Mouse (Mus musculus) forebrain, embryonic 16.5 days (tissue): ENCODE measurements at regions not wholly inside any gene's neighbourhood (a gene's known extent, or its start where the extent isn't known, plus 50 kb on each side); places are given as distances from the start of the nearest gene placed in this dataset.

Experiments
- ATAC-seq: fragments of 200-750 bp; cut with Nextera tagmentation; 2 replicates; pipeline ENCODE4 v1.8.0; 2017; ENCODE audit warnings: mild to moderate bottlenecking, moderate library complexity
- H3K27ac ChIP-seq: fragments of 300-500 bp; sonication (generic); 2 replicates; pipeline ENCODE4 v1.5.1; 2014; ENCODE audit warnings: low read length, control low read depth
- H3K27me3 ChIP-seq: fragments of 300-500 bp; sonication (generic); replicated peaks from 2 replicates; pipeline ENCODE4 v1.6.1; 2014; ENCODE audit warnings: low read length; ENCODE audit not compliant: control insufficient read depth, insufficient read depth
- H3K36me3 ChIP-seq: fragments of 300-500 bp; sonication (generic); 2 replicates; pipeline ENCODE4 v1.6.1; 2014; ENCODE audit not compliant: control insufficient read depth, insufficient read depth
- H3K4me1 ChIP-seq: fragments of 300-500 bp; sonication (generic); replicated peaks from 2 replicates; pipeline ENCODE4 v1.6.1; 2014; ENCODE audit warnings: low read length; ENCODE audit not compliant: control insufficient read depth, insufficient read depth
- H3K4me2 ChIP-seq: fragments of 300-500 bp; sonication (generic); 2 replicates; pipeline ENCODE4 v1.6.1; 2014; ENCODE audit warnings: mild to moderate bottlenecking, low read length, control low read depth
- H3K4me3 ChIP-seq: fragments of 300-500 bp; sonication (generic); replicated peaks from 2 replicates; pipeline ENCODE4 v1.5.1; 2014; ENCODE audit warnings: mild to moderate bottlenecking, low read length, control low read depth
- H3K9ac ChIP-seq: fragments of 300-500 bp; sonication (generic); replicated peaks from 2 replicates; pipeline ENCODE4 v1.6.1; 2014; ENCODE audit warnings: low read depth, low read length, control low read depth
- H3K9me3 ChIP-seq: fragments of 300-500 bp; sonication (generic); 2 replicates; pipeline ENCODE4 v1.6.1; 2016; ENCODE audit warnings: low read length; ENCODE audit not compliant: control insufficient read depth
- WGBS: fragments of 180-500 bp; shearing (Covaris S2); extraction: QIAGEN DNeasy Blood & Tissue Kit; methylation state at CpG from one replicate; pipeline ENCODE4 v1.1.7; 2014; 5-methylcytosine and 5-hydroxymethylcytosine counted together

DNA sequence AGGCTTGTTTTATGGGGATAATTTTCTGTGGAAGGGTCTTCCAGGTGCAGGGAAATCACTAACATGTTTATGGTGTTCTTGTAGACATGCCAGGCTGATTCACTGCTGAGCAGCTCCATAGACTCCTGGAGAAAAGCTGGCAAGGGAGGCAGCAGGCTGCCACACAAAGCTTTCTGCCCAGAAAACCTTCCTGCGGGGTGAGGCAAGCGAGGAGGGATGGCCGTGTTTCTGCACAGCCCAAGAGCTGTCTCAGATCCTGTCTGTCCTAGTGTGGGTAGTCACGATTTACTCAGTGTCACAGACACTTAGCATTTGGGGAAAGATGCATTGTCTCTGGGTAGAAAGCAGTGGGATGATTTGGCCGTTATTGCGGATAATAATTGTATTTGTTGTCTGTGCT is 244.2 kb upstream of the Ppp2r3a start:
- Histone ChIP-seq H3K27me3 (no peaks in the 10 kb centered on the region), H3K9ac (0 out of 2 replicates have a peak overlapping the region, but pooled peaks have one; percentile 14), H3K4me3 (no peak overlapping the region), H3K27ac (no peak overlapping the region), H3K4me2 (0 out of 2 replicates have a peak overlapping the region, but pooled peaks have one; percentile 2), H3K9me3 (no peaks in the 10 kb centered on the region), H3K36me3 (no peaks in the 10 kb centered on the region), H3K4me1 (peaks cover 13% of the 10 kb centered on the region)
- WGBS: 24% methylated on average over 6 of the region's 6 CpGs
- peak; percentile 65 for ATAC-seq

DNA sequence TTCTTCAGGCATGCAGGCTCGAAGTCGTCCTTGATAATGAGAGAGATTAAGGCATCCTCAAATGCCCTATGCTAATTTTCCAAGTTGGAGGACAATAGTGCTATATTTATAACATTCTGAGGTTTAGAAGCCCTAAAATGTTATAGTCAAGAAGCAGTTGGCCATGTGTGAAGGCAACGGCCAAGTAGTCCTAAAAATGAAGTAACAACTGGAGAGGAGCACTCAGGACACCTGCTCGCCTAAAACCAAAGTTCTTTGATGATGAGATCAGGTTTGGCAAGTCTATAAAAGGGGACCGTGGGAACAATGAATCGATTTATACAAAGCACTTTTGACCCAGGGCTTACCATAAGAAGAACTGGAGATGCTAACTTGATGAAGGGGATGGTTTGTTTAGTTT is 237.4 kb upstream of the Ppp2r3a start:
- 52% methylated on average over 6 of the region's 6 CpGs for WGBS
- no peak overlapping the region for H3K4me2 ChIP-seq
- H3K4me3 ChIP-seq: no peak overlapping the region
- no peaks in the 10 kb centered on the region for H3K36me3 ChIP-seq
- no peaks in the 10 kb centered on the region for H3K27me3 ChIP-seq
- no peaks in the 10 kb centered on the region for H3K9me3 ChIP-seq
- H3K27ac ChIP-seq: no peak overlapping the region
- ATAC-seq: no peak
- no peak overlapping the region for H3K9ac ChIP-seq
- no peaks in the 10 kb centered on the region for H3K4me1 ChIP-seq

DNA sequence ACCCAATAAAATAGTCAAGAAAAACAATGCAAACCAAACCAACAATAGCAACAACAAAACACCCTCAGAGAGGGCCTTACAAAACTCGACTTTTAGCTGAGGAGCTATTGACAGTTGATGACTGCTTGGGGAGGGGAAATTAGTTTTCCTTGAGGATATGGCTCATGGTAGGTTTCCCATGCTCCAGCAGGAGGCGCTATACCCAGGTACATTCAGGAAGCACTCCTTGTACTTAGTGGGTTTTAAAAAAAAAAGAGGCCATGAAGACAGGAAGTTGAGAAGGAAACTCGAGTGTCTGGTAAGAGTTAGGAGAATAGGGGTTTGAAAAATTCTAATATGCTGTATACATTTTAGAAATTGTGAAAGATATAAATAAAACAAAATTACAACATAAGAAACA is 224.6 kb upstream of the Ppp2r3a start:
- Histone ChIP-seq H3K27me3 (no peaks in the 10 kb centered on the region), H3K4me3 (no peak overlapping the region), H3K4me2 (no peak overlapping the region), H3K4me1 (peaks cover 17% of the 10 kb centered on the region), H3K36me3 (no peaks in the 10 kb centered on the region), H3K9me3 (no peaks in the 10 kb centered on the region), H3K9ac (no peak overlapping the region), H3K27ac (no peak overlapping the region)
- 69% methylated on average over 3 of the region's 3 CpGs for WGBS
- ATAC-seq: no peak

DNA sequence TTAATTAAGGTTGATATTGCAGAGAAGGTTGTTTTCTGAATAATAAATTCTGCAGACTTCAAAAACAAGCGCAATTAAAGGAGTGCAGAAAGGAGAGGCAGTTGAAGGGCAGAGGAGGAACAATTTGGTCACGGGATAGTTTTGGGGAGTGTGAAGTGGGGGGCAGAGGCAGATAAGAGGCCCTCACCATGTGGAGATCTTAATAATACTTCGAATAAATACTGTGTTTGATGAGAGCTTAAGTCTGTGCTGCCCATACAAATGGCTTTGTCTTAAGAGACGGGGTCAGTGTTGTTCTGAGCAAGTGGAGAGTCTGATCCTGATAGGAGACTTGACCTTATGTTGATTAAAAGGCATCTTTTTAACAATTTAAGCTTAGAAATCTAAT is 221.5 kb upstream of the Ppp2r3a start:
- Histone ChIP-seq H3K4me1 (peaks cover 17% of the 10 kb centered on the region), H3K36me3 (no peaks in the 10 kb centered on the region), H3K9me3 (no peaks in the 10 kb centered on the region), H3K4me3 (no peak overlapping the region), H3K4me2 (no peak overlapping the region), H3K27me3 (no peaks in the 10 kb centered on the region), H3K27ac (peak overlapping the region; percentile 41; the same call in 1 of the 2 replicates), H3K9ac (no peak overlapping the region)
- no peak for ATAC-seq
- WGBS: 17% methylated on average over 4 of the region's 4 CpGs

DNA sequence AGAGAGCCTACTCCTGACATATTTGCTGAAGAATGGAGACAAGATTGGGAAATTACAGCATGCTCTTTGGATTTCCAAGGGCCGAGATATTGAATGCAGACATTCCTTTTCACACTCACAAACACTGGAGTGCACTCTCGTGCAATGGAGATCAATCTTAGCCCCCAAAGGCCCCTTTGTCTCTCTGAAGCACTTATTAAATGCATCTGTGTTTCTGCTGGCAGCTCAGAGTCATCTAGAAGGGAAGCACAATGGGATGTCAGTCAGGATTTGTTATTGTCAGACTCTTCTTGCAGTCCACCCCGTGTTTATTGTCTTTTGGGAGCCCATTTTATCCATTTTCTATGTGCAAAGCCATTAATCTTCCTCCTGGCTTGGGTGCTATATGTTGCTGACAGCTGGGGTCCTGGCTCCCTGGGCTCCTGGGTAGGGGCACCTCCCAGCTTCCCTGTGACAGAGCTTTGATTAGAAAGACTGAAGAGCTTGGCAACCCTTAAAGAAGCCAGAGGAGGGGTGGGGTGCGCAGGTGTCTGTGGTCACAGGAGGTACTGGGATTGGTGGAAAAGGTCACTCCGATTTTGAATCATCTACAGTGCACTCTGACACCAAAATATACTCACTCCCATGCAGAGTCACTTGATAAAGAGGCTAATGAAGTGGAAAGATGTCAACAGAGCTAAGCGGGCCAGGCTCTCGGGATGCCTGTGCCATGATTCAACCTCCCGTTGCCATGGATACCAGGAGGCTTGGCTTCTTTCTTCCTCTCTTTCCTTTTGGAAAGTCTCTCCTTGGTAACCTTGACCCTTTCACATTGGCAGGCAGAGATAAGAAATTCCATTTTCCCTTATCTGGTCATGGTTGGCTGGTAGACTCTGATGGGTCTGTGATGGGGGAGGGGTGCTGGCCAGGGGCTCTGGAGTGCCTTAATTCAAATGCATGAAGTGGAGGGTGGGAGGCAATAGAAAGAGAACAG is 220.8 kb upstream of the Ppp2r3a start:
- Histone ChIP-seq H3K9me3 (no peaks in the 10 kb centered on the region), H3K4me1 (peaks cover 17% of the 10 kb centered on the region), H3K4me3 (no peak overlapping the region), H3K27ac (peak overlapping the region; percentile 65), H3K36me3 (no peaks in the 10 kb centered on the region), H3K9ac (no peak overlapping the region), H3K27me3 (no peaks in the 10 kb centered on the region), H3K4me2 (no peak overlapping the region)
- peak; percentile 90 for ATAC-seq
- WGBS: 7% methylated on average over 8 of the region's 8 CpGs

DNA sequence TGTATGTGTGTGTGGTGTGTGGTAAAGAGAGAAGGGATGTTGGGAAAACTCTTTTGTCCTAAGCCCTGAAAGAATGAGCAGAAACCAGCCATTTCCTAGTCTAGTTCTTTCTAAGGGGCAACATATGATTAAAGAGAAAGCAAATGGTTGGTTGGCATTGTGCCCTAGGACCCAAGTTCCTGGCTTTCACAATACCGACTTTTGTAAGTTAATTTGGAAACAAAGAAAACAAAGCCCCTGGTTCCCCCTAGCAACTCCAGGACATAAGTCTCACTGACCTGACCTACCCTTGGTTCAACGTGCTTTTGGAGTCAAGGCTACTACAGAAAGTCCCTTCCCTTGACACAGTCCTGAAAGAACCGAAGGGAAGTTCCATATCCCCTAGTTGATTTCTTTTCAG is 220.1 kb upstream of the Ppp2r3a start:
- Histone ChIP-seq H3K27me3 (no peaks in the 10 kb centered on the region), H3K4me2 (no peak overlapping the region), H3K4me1 (peaks cover 17% of the 10 kb centered on the region), H3K9ac (no peak overlapping the region), H3K36me3 (no peaks in the 10 kb centered on the region), H3K9me3 (no peaks in the 10 kb centered on the region), H3K27ac (peak overlapping the region; percentile 65), H3K4me3 (no peak overlapping the region)
- no peak for ATAC-seq
- 9% methylated on average over 3 of the region's 3 CpGs for WGBS

DNA sequence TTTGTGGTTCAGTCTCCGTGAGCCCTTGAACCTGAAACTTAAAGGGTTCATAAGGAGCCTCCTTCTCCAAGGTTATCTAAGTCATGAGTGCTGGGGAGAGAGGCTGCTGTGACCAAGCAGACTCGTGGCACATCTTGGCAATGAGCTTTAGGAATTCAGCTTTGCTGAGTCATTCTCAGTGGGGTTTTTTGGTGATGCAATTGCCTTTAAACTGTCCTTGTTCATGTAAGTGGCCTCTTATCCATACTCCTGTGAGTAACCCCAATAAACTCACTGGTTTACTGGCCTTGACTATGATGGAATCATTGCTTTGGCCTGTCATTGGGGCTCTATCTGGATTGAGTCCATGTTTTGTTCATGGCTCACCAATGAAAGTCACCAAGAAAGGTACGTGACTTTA is 218.2 kb upstream of the Ppp2r3a start:
- Histone ChIP-seq H3K4me2 (no peak overlapping the region), H3K27me3 (no peaks in the 10 kb centered on the region)

DNA sequence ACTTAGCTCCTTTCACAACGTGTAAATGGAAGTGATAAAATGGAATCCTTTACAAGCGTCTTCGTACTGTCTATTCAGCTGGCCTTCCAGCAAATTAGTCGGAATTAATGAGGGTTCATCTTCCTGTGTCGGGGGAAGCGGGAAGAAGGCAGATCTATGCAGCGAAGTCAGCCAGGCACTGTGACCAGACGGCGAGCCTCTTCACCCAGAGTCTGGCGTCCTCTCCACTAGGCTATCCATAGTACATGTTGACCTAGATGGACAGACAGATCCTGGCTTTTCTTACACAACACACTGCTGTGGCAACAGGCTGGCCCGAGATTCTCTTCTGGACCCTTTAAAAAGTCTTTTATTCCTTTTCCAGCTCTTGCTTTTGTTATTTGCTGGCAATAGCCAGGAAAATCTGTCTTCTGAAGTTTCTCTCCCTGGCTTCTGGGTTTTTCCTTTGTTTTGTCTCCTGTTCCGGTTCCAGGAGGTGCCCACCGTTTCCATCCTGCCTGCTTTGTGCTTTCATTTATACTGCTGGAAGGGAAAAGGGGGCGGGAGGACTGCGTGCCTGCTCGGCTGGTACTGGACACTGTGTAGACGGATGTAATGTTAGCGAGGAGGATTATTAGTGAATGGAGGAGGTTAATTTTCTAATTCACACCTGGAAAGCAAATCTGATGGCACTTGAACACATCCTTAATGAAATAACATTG is 213.3 kb upstream of the Ppp2r3a start:
- Histone ChIP-seq H3K4me1 (peaks cover 6% of the 10 kb centered on the region; the same call in 1 of the 2 replicates), H3K27ac (no peak overlapping the region), H3K9me3 (no peaks in the 10 kb centered on the region), H3K4me3 (no peak overlapping the region), H3K27me3 (no peaks in the 10 kb centered on the region), H3K4me2 (peak overlapping the region; percentile 30; the same call in 1 of the 2 replicates), H3K9ac (no peak overlapping the region), H3K36me3 (no peaks in the 10 kb centered on the region)
- WGBS: 23% methylated on average over 18 of the region's 18 CpGs
- no peak for ATAC-seq

More for the DNA sequence above, 218.2 kb upstream of the Ppp2r3a start:
- H3K4me3 ChIP-seq: no peak overlapping the region
- no peak overlapping the region for H3K27ac ChIP-seq
- no peak for ATAC-seq
- no peaks in the 10 kb centered on the region for H3K36me3 ChIP-seq
- H3K4me1 ChIP-seq: peaks cover 21% of the 10 kb centered on the region
- H3K9me3 ChIP-seq: no peaks in the 10 kb centered on the region
- no peak overlapping the region for H3K9ac ChIP-seq
- WGBS: 88% methylated on average over 3 of the region's 3 CpGs

DNA sequence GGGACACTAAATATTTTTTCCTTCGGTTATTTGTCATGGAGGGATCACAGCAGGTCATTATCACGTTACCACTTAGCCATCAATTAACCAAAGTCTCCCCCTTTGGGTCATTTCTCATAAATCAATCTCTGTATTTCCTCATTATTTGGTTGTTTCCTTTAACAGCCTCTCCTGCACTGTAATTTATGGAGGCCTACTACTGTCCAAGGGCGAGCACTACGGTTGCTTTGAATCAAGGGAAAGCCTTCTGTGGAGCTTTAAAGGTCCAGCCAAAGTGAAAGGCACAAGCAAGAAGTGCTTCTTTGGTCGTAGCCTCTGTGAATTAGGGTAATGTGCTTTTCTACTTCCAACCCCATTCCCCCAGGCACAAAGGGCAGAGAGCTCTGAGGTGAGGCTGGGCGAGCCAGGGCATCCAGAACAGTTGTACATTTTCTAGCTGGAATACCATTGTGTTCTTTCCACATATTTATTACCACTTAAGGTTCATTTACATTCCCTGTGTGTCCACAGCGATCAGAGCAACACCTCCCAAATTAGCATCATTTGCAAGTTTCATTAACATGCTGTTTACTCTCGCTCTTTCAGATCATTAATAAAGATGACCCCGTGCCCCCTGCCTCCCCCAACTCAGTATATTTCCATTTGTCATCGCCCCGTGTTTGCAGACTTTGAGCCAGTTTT is 207.5 kb upstream of the Ppp2r3a start:
- Histone ChIP-seq H3K4me1 (peaks cover 14% of the 10 kb centered on the region), H3K4me2 (no peak overlapping the region), H3K9me3 (no peaks in the 10 kb centered on the region), H3K27ac (peak overlapping the region; percentile 24; the same call in 1 of the 2 replicates), H3K9ac (no peak overlapping the region), H3K27me3 (no peaks in the 10 kb centered on the region), H3K36me3 (no peaks in the 10 kb centered on the region), H3K4me3 (no peak overlapping the region)
- 32% methylated on average over 11 of the region's 11 CpGs for WGBS
- ATAC-seq: peak; percentile 66; the same call in 1 of the 2 replicates
